Mouse (Mus musculus) layer of hippocampus, adult 9-11 months (tissue): ENCODE measurements around the gene Gm26657.

ENCODE experiments used
- DNase-seq: peaks from one replicate; pipeline ENCODE4 v3.0.0; 2022

The Gm26657 gene

DNA sequence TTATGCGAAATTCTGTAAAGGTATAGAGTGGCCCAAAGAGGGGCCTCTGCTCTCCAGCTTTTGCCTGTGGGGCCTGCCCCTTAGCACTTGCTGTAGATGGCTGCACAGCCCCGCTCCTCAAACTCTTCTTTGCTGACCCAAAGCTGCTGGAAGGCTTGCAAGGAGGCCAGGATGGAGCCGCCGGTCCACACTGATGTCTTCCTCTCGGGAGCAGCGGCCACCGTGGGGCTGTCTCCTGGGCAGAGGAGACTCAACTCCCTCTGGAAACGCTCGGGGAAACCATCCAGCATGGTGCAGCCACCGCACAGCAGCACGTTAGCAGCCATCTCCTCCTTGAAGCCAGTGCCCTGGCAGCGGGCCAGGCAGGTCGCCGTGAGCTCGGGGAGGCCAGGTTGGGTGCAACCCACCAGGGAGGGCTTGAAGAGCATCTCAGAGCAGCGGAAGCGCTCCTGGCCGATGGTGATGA is at the start of gene Gm26657:
Gene Gm26657, plus strand, starts transcription at position 51 of the 466 bp plus-strand sequence.
- DNase-seq = no peak

DNA sequence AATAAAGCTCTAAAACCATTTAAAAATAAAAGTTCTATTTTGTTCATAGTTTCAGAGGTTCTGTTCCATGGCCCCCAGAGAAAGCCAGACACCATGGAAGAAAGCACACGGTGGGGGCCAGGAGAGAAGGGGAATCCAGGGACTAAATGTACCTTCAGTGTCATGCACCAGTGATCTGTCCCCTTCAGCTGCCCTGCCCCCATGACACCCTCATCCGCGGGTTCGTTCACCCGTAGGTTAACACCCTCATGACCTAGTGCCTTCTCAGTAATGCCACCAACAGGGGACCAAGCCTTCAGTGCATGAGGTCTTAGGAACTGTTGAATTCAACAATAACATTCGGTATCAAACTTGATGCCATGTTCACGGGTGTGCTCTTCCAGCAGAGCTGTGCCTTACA is 43.5 kb upstream of the Gm26657 start:
- DNase-seq = no peak

DNA sequence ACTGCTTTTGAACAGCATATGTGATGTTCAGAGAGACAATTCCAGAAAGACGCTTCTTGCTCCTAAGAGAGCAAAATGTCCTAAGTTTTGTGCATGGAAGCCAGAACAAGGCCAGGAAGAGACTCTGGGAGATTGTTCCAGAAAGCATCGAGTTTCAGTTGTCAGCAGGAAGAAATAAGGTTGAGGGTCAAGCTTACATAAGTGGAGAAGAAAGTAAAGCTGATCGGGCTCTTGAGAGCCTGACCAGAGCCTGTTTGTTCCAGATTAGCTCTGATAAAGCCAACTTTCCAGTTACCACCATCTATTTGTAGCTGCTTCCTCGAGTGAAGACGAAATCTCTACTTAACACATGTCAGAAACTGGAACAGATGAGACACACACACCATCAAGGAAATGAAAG is 41.2 kb upstream of the Gm26657 start:
- no peak for DNase-seq

DNA sequence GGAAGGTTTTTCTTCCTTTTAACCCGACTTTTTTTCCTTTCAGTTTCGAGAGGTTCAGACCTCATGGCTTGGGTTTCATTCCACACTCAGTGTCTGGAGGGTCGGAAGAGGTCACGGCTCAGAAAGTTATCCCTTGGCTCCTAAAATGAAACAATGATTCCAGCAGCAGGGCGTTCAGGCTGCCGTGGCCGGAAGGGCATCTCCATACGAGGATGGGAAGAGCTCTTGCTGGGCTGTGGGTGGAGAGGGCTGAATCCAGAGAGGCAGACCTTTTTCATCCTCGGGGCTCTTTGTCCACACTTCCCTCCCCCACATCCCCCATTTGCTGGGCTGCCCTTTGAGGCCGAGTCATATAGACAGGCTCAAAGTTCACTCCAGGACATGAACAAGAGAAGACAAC is 37.6 kb upstream of the Gm26657 start:
- no peak for DNase-seq

DNA sequence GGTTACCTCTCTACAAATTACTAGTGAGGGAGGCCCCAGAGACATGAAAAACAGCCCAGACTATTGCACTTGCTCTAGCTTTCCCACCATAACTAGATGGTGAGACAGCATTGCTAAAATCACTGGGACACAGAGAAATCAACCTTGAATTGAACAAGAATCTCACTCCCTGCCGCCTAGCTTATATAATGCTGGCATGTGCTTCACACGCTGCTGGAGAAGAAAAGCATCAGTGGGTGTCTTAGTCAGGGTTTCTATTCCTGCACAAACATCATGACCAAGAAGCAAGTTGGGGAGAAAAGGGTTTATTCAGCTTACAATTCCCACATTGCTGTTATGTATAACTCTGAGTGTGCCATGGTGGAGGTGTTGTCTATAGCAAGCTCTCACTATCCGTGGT is 26.7 kb upstream of the Gm26657 start:
- DNase-seq = peak; percentile 27

GRCm38 (mm10) chr4:56716801-56717200 is 23.1 kb upstream of the Gm26657 start:
- no peak for DNase-seq

DNA sequence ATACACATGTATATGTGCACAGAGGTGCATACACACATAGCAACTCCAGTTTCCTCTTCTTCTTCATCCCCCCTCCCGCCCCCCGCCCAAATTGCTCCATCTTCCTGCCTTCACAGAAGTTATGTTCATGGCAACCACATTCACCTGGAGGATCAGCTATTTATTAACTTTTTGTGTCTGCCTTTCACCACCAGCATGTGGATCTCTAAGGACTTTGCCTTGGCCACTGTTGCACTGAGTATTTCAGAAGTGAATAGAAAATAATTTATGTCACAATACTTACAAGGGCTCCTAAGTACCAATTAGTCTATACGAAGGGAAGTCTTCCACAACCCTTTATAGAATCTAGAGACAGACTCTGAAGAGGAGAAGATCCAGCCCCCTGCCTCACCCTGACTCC is 21.9 kb upstream of the Gm26657 start:
- DNase-seq = no peak

DNA sequence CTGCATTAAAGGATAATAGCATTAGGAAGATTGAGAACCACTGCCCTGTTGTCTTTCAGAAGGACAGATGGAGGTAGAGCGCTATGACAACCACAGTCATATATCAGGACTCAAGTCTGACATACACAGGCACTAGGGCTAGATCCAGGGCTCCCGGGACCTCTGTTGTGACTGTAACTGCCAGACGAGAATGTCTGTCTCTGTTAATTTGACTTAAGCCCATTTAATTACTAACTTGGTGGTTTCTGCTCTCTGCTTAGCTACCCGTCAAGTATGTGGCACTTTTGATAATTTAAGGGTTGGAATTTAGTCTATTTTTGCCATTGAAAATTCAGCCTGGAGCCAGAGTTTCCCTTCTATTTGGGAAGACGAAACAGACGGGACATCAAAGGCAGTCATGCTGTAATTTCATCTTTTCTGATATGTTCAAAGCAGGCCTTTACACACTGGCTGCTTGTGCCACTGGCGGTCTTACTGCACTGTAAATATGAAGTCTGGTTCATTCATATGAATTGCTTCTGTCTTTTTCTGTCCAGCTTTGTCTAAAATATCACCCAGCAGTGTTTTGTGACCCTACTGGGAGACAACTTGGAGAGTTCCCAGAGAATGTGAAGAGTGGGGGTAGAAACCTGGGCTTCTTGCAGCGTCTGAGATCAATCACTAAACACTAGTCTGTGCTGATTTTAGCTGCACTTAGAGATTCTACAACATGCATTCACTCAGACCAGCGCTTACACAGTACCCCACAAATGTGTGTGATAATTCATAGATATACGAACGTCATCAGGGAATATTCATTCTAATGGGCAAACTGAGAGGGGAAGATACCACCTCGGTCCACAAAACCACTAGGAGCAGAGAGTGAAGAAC is 21.1 kb upstream of the Gm26657 start:
- DNase-seq = no peak

GRCm38 (mm10) chr4:56719456-56719855 is 20.4 kb upstream of the Gm26657 start:
- DNase-seq = no peak

DNA sequence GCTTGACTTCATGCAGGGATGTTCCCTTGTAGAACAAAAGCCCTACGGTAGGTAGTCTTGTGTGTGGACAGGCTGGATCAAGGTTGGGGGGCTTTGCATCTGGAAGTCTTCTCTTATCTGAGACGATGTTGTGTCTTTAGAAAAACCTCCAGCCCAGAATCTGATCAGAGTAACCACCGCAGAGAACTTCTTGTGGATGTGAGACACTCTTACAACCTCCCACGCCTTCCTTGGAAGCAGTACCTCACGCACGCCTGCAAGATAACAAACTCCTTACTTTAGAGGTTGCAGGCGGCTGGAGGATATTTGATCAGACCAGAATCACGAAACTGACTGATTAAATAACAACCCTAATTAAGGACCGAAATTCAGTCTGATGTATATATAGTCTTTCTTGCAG is 19.5 kb upstream of the Gm26657 start:
- DNase-seq = no peak

- no peak for DNase-seq
These were observed 18.4 kb upstream of the Gm26657 start for GRCm38 (mm10) chr4:56721469-56721868.

- no peak for DNase-seq
These were observed 17.5 kb upstream of the Gm26657 start for GRCm38 (mm10) chr4:56722346-56722745.

DNA sequence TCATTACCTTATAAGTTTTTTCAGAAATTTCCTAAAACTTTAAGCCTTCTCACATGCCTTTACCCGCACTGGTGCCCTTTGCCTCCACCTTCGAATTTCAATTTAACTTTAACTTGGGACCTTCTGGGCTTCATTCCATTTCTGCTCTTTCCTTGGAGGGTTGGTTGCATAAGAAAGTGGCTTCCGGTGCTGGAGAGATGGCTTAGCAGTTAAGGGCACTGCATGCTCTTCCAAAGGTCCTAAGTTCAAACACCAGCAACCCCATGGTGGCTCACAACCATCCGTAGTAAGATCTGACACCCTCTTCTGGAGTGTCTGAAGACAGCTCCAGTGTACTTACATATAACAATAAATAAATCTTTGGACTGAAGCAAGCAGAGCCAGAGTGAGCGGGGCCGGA is 16.6 kb upstream of the Gm26657 start:
- DNase-seq = no peak

DNA sequence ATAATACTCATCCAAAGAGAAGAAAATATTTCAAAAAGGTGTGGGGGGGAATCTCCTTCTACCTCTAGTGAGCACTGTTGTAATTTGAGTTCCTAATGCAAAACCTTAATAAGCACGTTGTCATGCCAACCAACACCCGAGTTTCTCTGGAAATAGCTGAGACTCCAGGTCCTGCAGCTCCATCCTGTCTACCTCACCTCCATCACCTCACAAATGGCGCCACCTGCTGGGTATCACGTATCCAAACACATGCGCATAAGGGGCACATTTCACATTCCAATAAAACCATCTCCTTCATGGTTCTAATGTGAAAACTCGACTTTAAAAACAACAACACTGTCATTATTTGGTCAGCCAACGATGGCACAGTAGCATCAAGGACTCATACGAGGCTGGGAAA is 14.0 kb upstream of the Gm26657 start:
- DNase-seq = no peak

- DNase-seq = no peak
These were observed 741 bp downstream of the Gm26657 start for GRCm38 (mm10) chr4:56740611-56741010.

DNA sequence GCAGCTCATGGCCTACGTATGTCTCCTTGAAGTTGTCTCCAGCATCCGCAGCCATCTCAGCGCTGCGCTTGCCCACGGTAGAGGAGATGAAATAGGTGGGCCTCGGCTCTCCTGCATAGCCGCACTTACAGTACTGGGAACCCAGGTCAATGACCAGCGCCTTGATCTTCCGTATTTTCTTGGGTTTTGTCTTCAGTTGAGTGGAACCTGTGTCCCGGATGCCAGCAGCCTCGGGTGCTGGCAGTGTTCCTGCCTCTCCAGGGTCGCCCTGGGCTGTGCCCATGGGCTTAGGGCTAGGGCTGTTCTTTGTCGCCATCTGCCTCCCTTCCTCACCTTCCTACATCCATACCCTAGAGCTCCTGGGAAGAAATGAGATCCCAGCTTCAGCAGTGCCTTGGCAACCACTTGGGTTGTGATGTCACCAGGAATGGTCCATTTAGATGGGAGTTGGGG is 1.2 kb downstream of the Gm26657 start, which contains the start of gene Actl7b:
Gene Actl7b, minus strand, starts transcription at position 403 of the 453 bp plus-strand sequence.
- no peak for DNase-seq

GRCm38 (mm10) chr4:56742698-56743097 is 2.8 kb downstream of the Gm26657 start:
- DNase-seq = no peak

DNA sequence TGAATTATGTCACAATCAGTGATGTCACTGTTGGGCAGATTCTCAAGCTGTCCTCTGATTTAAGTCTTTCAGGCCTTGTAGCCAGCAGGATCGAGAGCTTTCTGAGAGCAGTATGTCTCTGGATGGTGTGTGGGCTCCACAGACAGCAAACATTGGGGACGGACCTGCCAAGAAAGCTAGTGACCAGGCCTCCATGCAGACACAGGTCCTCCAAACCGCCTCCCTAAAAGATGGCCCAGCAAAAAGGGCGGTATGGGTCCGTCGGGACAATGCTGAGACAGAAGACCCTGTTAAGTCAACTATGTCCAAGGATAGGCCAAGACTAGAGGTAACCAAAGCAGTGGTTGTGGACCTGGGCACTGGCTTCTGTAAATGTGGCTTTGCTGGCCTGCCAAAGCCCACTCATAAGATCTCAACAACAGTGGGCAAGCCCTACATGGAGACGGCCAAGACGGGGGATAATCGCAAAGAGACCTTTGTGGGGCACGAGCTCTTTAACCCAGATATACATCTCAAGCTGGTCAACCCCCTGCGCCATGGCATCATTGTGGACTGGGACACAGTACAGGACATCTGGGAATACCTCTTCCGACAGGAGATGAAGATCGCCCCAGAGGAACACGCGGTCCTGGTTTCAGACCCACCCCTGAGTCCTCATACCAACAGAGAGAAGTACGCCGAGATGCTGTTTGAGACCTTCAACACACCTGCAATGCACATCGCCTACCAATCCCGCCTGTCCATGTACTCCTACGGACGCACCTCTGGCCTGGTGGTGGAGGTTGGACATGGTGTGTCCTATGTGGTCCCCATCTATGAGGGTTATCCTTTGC is 3.7 kb downstream of the Gm26657 start, which contains the start of gene Actl7a:
Gene Actl7a, plus strand, starts transcription at position 51 of the 833 bp plus-strand sequence.
- no peak for DNase-seq

DNA sequence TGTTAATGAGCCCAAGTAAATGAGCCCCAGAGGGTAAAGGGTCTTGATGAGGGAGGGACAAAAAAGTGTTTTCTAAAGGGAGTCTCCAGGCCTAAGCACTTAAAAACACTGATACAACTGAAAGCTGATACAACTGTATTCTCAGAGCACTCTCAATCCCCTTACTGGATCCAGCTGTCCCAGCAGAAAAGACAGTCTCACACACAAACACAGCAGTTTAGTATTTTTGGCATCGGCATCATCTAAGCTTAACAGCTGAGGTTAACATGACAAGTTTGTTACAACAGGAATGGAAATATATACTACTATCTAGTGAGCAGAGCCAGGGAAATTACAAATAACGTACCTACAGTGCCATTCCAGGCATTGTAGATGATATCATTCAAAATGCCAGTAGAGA is 6.5 kb downstream of the Gm26657 start:
- DNase-seq = no peak

- no peak for DNase-seq
These were observed 7.6 kb downstream of the Gm26657 start for GRCm38 (mm10) chr4:56747456-56747855.

- DNase-seq = no peak
These were observed 16.2 kb downstream of the Gm26657 start for GRCm38 (mm10) chr4:56756021-56756420.

DNA sequence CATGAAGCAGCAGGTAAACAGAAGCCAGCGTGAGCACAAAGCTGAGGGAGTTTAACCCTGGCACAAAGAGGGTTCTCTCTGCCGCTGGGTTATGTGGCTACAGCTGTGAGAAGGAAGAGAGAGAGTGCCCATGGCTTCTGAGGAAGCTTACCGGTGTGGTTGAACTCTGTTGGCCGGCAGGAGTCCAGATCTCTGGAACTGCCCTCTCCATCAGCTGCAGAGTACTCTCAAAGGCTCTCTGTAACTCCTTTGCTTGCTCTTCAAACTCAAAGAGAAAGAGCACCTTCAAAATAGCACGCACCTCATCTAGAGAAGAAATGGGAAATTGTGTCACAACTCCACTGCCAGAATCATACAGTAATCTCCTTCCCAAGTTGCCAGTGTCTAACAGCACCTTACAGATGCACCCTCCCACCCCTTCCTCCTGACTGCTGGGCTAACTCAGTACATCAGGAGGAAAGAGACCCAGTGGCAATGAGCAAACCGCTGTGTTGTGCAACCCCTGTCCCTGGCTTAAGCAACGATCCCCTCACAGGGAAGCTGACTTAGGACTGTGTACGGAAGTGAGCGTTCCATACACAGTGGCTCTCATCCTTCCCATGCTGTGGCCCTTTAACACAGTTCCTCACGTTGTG is 17.2 kb downstream of the Gm26657 start:
- peak; percentile 63 for DNase-seq

DNA sequence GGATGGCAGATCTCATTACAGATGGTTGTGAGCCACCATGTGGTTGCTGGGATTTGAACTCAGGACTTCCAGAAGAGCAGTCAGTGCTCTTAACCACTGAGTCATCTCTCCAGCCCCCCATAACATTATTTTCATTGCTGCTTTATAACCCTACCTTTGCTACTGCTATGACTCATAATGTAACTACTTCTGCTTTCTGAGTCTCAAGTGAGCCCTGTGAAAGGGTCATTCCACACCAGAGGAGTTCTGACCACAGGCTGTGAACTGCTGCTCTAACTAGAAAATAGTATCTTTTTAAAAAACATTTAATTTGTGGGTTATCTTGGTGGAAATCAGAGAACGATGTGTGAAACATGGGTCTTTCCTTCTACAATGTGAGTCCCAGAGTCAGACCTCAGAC is 17.8 kb downstream of the Gm26657 start:
- no peak for DNase-seq
